Mouse (Mus musculus) intestine, embryonic 16.5 days (tissue): ENCODE data around the gene 2310003L06Rik. TPM values are rescaled to one million over a fixed set of nuclear protein-coding genes. Genes with fewer than 3 reads are reported as not detected.

Source experiments
- ATAC-seq: fragments of 200-750 bp; cut with Nextera tagmentation; 2 replicates; pipeline ENCODE4 v1.8.0; 2017; ENCODE audit warnings: moderate TSS enrichment, moderate library complexity
- H3K27ac ChIP-seq: fragments of 300-500 bp; sonication (generic); 2 replicates; pipeline ENCODE4 v1.5.1; 2014; ENCODE audit warnings: mild to moderate bottlenecking, low read length
- H3K27me3 ChIP-seq: fragments of 300-500 bp; sonication (generic); replicated peaks from 2 replicates; pipeline ENCODE4 v1.6.1; 2014; ENCODE audit warnings: low read length, control low read depth, mixed read lengths; ENCODE audit not compliant: control insufficient read depth, insufficient read depth
- H3K36me3 ChIP-seq: fragments of 300-500 bp; sonication (generic); 2 replicates; pipeline ENCODE4 v1.6.1; 2014; ENCODE audit warnings: low read length, control low read depth; ENCODE audit not compliant: control insufficient read depth, insufficient read depth
- H3K4me1 ChIP-seq: fragments of 300-500 bp; sonication (generic); 2 replicates; pipeline ENCODE4 v1.6.1; 2014; ENCODE audit warnings: low read length, control low read depth, mixed read lengths; ENCODE audit not compliant: control insufficient read depth, insufficient read depth
- H3K4me2 ChIP-seq: fragments of 300-500 bp; sonication (generic); 2 replicates; pipeline ENCODE4 v1.6.1; 2014; ENCODE audit warnings: low read depth, low read length, control low read depth
- H3K4me3 ChIP-seq: fragments of 300-500 bp; sonication (generic); 2 replicates; pipeline ENCODE4 v1.5.1; 2014; ENCODE audit warnings: mild to moderate bottlenecking, low read length
- H3K9ac ChIP-seq: fragments of 300-500 bp; sonication (generic); 2 replicates; pipeline ENCODE4 v1.6.1; 2014; ENCODE audit warnings: low read depth, low read length
- H3K9me3 ChIP-seq: fragments of 300-500 bp; sonication (generic); 2 replicates; pipeline ENCODE4 v1.6.1; 2016; ENCODE audit warnings: low read length, control low read depth; ENCODE audit not compliant: control insufficient read depth
- WGBS: fragments of 180-500 bp; shearing (Covaris S2); extraction: QIAGEN DNeasy Blood & Tissue Kit; methylation state at CpG from one replicate; pipeline ENCODE4 v1.1.7; 2014; 5-methylcytosine and 5-hydroxymethylcytosine counted together
- polyA plus RNA-seq: library from polyadenylated mRNA; unstranded; fragments of >200 nt; fragmentation: Nextera tagmentation; extraction: Ambion mirVana; gene quantifications from 2 replicates; pipeline ENCODE4 v1.2.1, GENCODE M21; 2015

2310003L06Rik gene
- not detected in 2 replicates for polyA plus RNA-seq

DNA sequence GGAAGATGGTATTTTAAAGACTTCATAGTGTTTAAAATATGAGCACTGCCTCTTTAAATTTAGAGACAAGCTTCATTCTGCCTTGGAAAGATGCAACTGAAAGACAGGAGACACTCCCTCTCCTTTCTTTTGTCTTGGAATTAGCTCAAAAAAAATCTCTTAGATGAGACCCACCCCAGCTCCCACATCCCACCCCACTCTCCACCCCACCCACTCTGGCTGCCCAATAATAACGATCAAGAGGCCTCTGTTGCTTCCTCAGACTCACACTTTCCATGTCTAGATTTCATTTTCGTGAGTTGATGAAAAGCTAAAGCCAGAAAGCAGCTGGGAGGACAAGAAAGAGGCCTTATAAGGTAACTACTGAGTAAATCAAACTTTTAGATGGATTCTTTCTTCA is at the start of gene 2310003L06Rik, which contains the start of gene Gm28434:
Gene 2310003L06Rik, plus strand, starts transcription at position 259 of the 400 bp plus-strand sequence.
Gene Gm28434, plus strand, starts transcription at position 317 of the 400 bp plus-strand sequence.
- Histone ChIP-seq H3K4me2 (no peak within 1 kb of the TSS), H3K9me3 (no peaks in the 10 kb centered on the region), H3K36me3 (no peaks in the 10 kb centered on the region), H3K4me3 (no peak within 1 kb of the TSS), H3K4me1 (no peaks in the 10 kb centered on the region), H3K27ac (no peak within 1 kb of the TSS), H3K27me3 (no peaks in the 10 kb centered on the region), H3K9ac (no peak within 1 kb of the TSS)
- ATAC-seq = no peak
- WGBS = 57% methylated on average over 2 of the region's 2 CpGs

DNA sequence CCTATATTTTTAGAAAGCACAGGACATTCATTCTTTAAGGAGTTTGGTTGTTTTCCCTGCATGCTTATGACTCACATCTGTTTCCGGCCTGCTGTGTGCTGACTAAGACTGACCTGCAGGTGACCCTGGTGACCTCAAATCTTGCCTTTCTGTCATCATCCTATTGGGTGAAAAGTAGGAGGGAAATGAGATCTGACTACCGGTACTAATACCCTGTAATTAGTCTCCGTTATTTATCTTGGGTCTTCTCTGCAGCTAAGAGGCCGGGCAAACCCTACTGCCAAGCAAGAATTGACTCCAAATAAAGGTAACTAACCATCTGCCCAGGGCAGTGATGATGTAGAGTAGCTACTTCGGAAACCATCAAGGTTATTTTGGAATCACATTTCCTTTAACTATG is 43.9 kb upstream of the 2310003L06Rik start, which contains the start of gene Csn3:
Gene Csn3, plus strand, starts transcription at position 208 of the 400 bp plus-strand sequence.
- no peaks in the 10 kb centered on the region for H3K9me3 ChIP-seq
- no peak within 1 kb of the TSS for H3K4me2 ChIP-seq
- H3K27ac ChIP-seq = no peak within 1 kb of the TSS
- no peaks in the 10 kb centered on the region for H3K4me1 ChIP-seq
- WGBS = 37% methylated on average over 5 of the region's 5 CpGs
- no peaks in the 10 kb centered on the region for H3K36me3 ChIP-seq
- no peak within 1 kb of the TSS for H3K4me3 ChIP-seq
- ATAC-seq = no peak
- no peak within 1 kb of the TSS for H3K9ac ChIP-seq
- no peaks in the 10 kb centered on the region for H3K27me3 ChIP-seq

- Histone ChIP-seq H3K9ac (no peak overlapping the region), H3K4me2 (no peak overlapping the region), H3K36me3 (no peaks in the 10 kb centered on the region), H3K4me3 (no peak overlapping the region), H3K4me1 (no peaks in the 10 kb centered on the region), H3K9me3 (no peaks in the 10 kb centered on the region), H3K27ac (no peak overlapping the region), H3K27me3 (no peaks in the 10 kb centered on the region)
- WGBS = 62% methylated on average over 1 of the region's 1 CpGs
- no peak for ATAC-seq
Measured at GRCm38 (mm10) chr5:87931603-87932002, 37.7 kb upstream of the 2310003L06Rik start.

GRCm38 (mm10) chr5:87940752-87941151 is 28.5 kb upstream of the 2310003L06Rik start:
- H3K27ac ChIP-seq = no peak overlapping the region
- no peaks in the 10 kb centered on the region for H3K4me1 ChIP-seq
- no peaks in the 10 kb centered on the region for H3K36me3 ChIP-seq
- H3K9me3 ChIP-seq = no peaks in the 10 kb centered on the region
- no peak overlapping the region for H3K4me2 ChIP-seq
- no peak for ATAC-seq
- WGBS = 37% methylated on average over 3 of the region's 3 CpGs
- no peak overlapping the region for H3K4me3 ChIP-seq
- H3K9ac ChIP-seq = no peak overlapping the region
- no peaks in the 10 kb centered on the region for H3K27me3 ChIP-seq

DNA sequence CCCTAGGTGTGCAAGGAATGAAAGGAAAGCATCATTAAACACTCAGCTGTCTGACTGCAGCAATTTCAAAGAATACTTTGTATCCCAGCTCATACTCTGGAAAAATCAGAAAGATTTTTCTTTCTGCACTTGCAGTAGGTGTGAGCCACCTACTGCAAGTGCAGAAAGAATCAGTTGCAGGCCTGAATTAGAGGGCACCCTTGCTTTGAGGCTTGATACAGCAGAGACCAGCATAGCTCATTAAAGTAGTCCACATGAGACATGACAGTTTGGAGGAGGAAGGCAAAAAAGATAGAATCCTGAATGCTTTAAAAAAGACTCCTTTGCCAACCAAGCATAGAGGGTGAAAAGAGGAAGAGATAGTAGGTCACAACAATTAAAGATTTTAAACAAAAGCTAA is 26.7 kb upstream of the 2310003L06Rik start:
- H3K4me1 ChIP-seq = no peaks in the 10 kb centered on the region
- no peak overlapping the region for H3K9ac ChIP-seq
- no peaks in the 10 kb centered on the region for H3K27me3 ChIP-seq
- no peak overlapping the region for H3K27ac ChIP-seq
- H3K4me2 ChIP-seq = no peak overlapping the region
- no peaks in the 10 kb centered on the region for H3K36me3 ChIP-seq
- no peak for ATAC-seq
- H3K9me3 ChIP-seq = no peaks in the 10 kb centered on the region
- H3K4me3 ChIP-seq = no peak overlapping the region

DNA sequence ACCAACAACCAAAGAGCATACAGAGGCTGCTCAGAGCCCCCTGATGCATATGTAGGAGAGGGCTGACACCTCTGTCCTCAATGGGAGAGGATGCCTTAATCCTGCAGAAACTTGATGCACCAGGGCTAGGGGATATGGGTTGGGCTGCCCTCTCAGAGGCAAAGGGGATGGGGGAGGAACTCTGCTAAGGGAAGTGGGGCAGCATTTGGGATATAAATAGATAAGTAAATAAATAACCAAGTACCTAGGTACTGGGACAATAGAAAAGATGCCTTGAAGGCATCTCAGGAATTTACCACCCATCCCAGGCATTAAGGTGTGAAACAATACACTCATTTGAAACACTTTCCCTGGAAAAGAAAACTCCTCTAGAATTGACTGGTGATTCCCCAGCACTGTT is 17.4 kb upstream of the 2310003L06Rik start:
- no peaks in the 10 kb centered on the region for H3K36me3 ChIP-seq
- H3K4me1 ChIP-seq = no peaks in the 10 kb centered on the region
- H3K9ac ChIP-seq = no peak overlapping the region
- H3K4me2 ChIP-seq = no peak overlapping the region
- ATAC-seq = no peak
- no peak overlapping the region for H3K4me3 ChIP-seq
- H3K9me3 ChIP-seq = no peaks in the 10 kb centered on the region
- H3K27ac ChIP-seq = no peak overlapping the region
- H3K27me3 ChIP-seq = no peaks in the 10 kb centered on the region

- H3K4me1 ChIP-seq = no peaks in the 10 kb centered on the region
- H3K4me2 ChIP-seq = no peak within 1 kb of the TSS
- WGBS = 89% methylated on average over 3 of the region's 3 CpGs
- H3K9me3 ChIP-seq = no peaks in the 10 kb centered on the region
- no peak within 1 kb of the TSS for H3K27ac ChIP-seq
- H3K36me3 ChIP-seq = no peaks in the 10 kb centered on the region
- no peak within 1 kb of the TSS for H3K9ac ChIP-seq
- no peaks in the 10 kb centered on the region for H3K27me3 ChIP-seq
- H3K4me3 ChIP-seq = no peak within 1 kb of the TSS
- ATAC-seq = no peak
Measured at GRCm38 (mm10) chr5:87979139-87979538, 9.9 kb downstream of the 2310003L06Rik start, which contains the start of gene Cabs1. TSS of gene Cabs1 (plus strand) at chr5:87979439.

GRCm38 (mm10) chr5:87982468-87983214 is 13.4 kb downstream of the 2310003L06Rik start:
- 59% methylated on average over 3 of the region's 3 CpGs for WGBS
- H3K4me2 ChIP-seq = no peak overlapping the region
- H3K9ac ChIP-seq = no peak overlapping the region
- no peak overlapping the region for H3K4me3 ChIP-seq
- H3K4me1 ChIP-seq = no peaks in the 10 kb centered on the region
- no peak overlapping the region for H3K27ac ChIP-seq
- no peaks in the 10 kb centered on the region for H3K27me3 ChIP-seq
- no peak for ATAC-seq
- H3K9me3 ChIP-seq = no peaks in the 10 kb centered on the region
- H3K36me3 ChIP-seq = no peaks in the 10 kb centered on the region

- Histone ChIP-seq H3K9ac (no peak within 1 kb of the TSS), H3K4me1 (no peaks in the 10 kb centered on the region), H3K4me2 (no peak within 1 kb of the TSS), H3K4me3 (no peak within 1 kb of the TSS), H3K9me3 (no peaks in the 10 kb centered on the region), H3K36me3 (no peaks in the 10 kb centered on the region), H3K27me3 (no peaks in the 10 kb centered on the region), H3K27ac (no peak within 1 kb of the TSS)
- WGBS = 86% methylated on average over 3 of the region's 3 CpGs
- ATAC-seq = no peak
Measured at GRCm38 (mm10) chr5:88002249-88002648, 33.0 kb downstream of the 2310003L06Rik start, which contains the start of gene Smr3a. TSS of gene Smr3a (plus strand) at chr5:88002549.
